Mouse (Mus musculus): ENCODE measurements around the gene Atrn.
A peak's percentile ranks its signal among the peaks of the same experiment; 100 is the strongest.

The Atrn gene

DNA sequence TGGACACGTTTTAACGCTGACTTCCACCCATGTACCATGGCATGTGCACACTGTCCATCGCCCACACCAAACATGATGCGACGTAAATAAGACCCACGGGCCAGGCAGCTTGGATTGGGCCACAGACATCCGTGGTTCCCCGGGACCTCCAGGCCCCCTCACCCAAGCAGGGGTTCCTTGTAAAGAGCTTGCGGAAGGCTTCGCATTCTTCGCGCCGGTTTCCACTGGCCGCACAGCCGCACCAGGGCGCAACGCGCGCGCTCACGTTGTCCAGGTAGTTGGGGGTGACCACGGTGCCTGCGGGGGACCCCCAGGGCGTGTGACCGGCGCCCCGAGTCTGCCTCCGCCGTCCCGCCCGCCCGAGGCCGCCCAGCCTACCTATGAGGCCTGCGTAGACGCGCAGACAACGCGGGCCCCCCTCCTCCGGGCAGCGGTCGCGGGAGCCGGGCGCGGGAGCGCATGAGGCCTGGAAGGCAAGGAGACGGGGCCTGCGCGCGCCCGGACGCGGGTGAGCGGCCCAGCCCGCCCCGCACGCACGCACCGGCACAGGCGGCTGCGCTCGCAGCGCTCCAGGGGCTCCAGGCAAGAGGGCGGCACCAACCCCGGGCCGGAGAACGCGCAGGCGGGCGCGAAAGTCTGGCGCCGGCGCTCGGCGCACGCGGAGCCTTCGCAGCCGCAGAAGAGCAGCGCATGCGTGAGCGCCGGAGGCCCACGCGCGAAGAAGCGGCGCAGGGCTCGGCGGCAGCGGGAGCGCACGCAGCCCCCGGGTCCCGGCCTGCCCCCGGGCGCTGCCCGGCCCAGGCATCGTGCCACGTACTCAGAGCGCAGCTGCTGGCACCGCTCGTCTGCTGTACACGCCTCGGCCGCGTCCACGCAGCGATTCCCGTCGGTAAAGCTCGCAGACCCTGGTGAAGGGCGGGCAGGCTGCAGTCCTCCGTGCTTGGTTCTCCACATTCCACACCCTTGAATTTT lies 134.8 kb downstream of the Atrn start:
- no peak for DNase-seq (ENCODE audit: low spot score)

GRCm38 (mm10) chr2:131042988-131043387 lies 136.7 kb downstream of the Atrn start, which contains the start of gene Gfra4:
TSS of gene Gfra4 (minus strand) at chr2:131043088.
- DNase-seq (ENCODE audit: low spot score) = no peak

DNA sequence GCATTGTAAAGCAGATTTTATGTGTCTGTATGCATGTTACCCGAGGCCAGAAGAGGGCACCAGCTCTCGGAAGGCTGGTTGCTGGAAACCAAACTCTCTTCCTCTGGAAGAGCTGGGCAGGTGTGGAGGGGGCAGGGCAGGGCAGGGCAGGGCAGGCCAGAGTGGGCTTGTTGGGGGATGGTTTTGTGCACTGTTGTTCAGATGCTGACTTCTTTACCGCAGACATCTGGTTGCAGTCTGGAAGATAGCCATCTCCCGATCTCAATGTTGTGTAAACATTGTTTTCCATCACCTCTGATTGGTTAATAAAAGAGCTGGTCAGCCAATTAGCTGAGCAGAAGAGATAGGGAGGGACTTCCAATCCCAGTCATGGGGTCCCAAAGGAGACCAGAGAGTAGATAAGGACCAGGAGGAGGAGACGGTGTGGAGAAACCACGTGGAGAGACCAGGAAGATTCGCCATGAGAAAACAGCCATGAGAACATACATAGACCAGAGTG lies 138.1 kb downstream of the Atrn start:
- DNase-seq (ENCODE audit: low spot score) = peak; percentile 86

DNA sequence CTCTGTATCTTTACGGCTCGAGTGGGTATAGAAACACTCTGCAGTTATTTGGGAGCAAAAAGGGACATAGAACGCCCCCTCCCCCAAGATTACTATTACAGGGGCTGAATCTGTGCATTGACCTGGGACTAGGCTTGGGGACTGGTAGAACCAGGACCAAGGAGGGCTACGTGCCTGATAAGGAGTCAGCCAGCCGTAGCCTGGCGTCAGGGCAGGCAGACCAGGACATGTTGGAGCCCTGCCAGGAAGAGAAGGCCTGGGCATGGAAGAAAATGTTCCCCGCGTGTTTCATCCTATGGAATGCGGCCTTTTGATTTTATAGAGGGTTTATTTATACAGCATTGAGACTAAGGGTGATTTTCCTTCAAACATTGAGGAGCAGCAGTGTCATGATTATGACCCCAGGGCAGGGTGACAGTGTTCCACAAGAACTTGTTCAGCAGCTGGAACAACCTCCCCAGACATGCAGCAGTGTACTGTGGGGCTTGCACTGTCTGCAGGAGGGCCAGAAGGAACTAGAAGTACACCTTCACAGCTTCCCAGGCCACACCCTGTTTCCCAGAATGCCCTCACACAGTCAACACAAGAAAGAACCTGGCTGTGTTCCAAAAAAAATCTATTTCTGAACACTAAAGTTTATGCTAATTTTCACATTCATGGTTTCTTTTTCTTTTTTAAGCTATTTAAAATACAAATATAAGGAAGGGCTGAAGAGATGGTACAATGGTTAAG lies 138.9 kb downstream of the Atrn start:
- peak; percentile 72 for DNase-seq (ENCODE audit: low spot score)

DNA sequence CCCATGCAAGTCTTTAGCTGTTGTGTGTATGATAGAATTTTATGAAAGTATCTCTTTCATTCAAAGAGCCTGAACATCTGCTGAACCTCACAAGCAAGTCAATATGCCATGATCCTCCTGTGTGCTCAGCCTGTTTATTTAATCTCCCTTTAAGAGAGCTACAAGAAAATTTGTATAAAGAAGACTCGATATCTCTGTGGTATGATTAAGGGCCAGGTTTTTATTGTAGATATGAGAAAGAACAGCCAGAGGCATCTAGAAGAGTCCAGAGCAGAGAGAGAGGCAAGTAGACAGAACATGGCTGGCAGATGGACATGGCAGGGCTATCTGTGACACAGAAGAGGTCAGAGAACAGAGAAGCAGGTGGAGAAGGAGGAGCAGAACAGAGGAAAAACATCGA lies 139.7 kb downstream of the Atrn start:
- DNase-seq (ENCODE audit: low spot score) = no peak

GRCm38 (mm10) chr2:131052043-131052442 lies 145.7 kb downstream of the Atrn start:
- no peak for DNase-seq (ENCODE audit: low spot score)

GRCm38 (mm10) chr2:131052862-131053418 lies 146.6 kb downstream of the Atrn start:
- DNase-seq (ENCODE audit: low spot score) = no peak

DNA sequence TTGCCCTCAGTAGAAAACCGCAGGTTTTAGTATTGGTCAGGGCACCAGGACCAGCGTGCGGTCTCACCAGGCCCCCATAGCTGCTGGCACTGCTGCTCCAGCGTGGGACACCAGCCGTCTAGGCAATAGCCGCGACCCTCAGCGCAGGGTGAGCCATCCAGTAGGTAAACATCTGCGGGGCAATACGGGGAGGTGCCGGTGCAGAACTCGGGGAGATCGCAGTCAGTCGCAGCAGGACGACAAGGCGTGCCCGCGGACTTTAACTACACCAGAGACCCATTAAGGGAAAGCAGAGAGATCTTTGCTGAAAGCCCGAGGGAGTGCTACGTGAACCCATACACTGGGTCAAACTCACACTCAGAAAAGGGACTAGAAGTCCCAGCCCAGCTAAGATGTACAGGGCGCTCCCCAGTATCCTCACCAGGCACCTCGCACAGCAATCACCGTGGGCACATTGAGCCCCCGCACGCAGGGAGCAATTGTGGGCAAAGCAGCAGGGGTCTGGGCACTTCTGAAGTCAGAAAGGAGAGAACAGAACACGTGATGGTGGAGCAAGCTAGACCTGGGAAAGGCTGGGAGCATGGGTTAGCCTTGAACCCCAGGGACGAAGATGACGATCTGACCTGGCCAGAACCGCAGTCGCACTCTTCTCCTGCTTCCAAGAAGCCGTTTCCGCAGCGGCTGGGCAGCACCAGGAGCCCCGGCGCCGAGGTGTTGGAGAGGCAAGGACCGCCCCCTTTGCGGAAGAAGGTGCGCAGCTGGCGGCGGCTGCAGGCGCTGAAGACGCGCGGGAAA lies 147.8 kb downstream of the Atrn start:
- peak; percentile 49 for DNase-seq (ENCODE audit: low spot score)

DNA sequence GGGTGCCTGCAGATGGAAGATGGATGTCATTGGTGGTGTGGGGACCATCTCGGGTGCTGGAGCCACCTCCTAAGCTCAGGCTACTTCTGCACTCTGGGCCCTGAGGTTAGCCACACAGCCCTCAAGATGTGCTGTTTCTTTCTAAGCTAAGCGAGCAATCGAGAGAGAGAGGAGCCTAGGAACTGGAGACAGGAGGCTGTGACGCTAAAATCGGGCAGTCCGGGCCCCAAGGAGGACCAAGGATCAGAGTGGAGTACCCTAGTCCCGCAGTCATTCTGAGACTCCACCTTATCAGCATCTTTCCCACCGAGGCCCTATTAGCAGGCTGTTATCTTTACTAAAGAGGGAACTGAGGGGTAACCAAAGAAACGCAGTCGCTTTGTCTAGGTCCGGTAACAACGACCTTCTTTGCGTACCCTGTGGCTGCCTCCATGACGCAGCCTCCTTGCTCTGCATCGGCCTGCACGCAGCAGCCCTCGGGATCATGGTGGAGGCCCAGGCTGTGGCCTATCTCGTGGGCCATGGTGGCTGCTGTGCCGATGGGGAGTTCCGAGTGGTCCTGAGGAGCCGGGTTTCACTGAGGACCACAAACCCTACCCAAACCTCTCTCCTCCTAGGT lies 148.5 kb downstream of the Atrn start:
- no peak for DNase-seq (ENCODE audit: low spot score)

DNA sequence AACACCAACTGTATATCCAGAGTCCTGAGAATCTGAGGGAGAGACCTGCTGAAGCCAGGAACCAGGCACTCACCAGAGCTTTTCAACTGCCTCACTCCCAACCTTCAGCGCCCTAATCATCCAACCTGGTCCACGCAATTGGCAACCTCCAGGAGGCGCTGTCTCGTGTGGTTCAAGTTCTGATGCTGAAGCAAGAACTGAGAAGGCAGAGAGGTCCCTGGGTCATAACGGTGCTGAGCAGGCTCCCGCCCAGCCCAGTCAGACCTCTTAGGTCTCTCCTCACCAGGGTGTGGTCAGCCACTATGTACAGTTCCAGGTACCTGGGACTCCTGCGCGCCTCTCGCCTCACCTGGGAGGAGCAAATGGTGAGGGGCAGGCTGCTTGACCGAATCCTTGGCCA lies 149.3 kb downstream of the Atrn start:
- DNase-seq (ENCODE audit: low spot score) = peak; percentile 45

DNA sequence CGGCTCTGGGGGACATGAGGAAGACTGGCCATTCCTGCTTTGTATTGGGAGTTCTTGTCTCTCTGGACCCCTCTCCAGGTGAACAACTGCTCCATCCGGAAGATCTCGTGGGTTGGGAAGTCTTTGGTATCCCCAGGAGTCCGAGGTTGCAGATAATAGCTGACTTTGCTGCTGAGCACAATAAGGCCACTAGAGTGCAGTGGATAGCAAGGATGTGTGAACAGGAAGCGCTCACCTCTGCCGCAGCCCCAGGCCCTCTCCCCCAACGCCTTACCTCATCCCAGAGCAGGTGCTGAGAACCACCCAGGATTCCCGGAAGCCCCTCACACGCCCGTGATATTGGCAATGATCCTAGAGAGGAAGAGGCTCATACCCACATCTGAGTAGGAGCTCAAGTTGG lies 149.9 kb downstream of the Atrn start:
- DNase-seq (ENCODE audit: low spot score) = peak; percentile 61

DNA sequence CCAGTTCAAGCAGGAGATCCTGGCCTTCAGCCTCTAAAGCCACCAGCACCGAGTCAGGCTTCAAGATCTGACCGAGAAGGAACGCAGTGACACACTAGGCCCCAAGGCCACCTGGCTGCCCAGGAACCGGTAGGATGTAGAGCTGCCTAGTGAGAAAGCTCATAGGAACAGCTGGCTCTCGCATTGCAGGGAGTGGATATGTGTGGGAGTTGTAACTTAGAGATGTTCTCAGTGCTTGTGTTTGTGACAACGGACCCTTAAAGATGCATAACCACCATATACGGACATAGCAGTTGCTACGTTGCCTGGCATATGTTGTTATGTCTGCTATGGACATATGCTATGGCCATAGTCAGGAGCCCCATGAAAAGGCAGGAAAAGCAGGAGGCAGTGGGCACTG lies 152.4 kb downstream of the Atrn start:
- no peak for DNase-seq (ENCODE audit: low spot score)

GRCm38 (mm10) chr2:131059377-131059776 lies 153.1 kb downstream of the Atrn start:
- peak; percentile 41 for DNase-seq (ENCODE audit: low spot score)

GRCm38 (mm10) chr2:131059781-131060540 lies 153.7 kb downstream of the Atrn start:
- peak; percentile 16 for DNase-seq (ENCODE audit: low spot score)

DNA sequence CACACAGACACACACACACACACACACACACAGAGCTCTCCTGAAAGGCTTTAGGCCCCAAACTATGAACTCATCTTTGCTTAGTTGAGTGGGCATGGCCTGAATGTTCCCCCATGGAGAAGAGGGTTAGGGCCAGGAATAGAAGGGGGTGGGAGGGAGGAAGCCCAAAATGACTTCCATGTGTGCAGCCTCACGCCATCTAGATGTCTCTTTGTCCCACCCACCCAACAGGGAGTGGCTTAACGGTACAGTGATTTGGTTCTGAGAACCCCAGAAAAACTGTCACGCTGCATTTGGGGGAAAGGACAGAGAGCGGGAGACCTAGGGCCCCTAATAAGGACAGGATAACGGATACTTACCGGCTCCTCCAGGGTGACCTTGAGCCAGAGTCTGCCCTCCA lies 154.5 kb downstream of the Atrn start:
- DNase-seq (ENCODE audit: low spot score) = no peak

- no peak for DNase-seq (ENCODE audit: low spot score)
Measured at GRCm38 (mm10) chr2:131061607-131062006, 155.3 kb downstream of the Atrn start.

DNA sequence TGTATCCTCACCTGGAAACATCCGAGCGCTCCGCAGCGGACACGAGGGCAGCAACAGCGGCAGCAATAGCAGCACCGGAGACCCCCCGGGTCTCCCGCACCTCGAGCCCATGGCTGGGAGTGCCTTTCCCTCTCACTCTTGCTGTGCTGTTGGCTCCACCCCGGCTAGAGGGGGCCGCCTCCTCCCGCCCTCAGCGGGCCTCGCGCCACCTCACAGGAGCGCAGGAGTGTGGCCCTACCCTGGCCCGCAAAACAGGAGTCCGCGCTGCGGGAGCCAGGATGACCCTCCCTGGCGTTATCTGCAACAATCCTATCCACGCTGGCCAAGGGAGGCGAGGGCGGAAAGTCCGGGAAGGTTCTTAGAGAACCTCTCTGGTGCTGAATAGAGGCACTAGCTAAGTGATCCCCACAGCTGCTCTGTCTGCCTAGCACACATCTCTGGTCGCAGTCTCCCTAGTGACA lies 157.1 kb downstream of the Atrn start, which contains the start of gene Adam33:
Gene Adam33 (minus strand): TSS at position 411 of the 461 bp plus-strand sequence.
- DNase-seq (ENCODE audit: low spot score) = no peak

DNA sequence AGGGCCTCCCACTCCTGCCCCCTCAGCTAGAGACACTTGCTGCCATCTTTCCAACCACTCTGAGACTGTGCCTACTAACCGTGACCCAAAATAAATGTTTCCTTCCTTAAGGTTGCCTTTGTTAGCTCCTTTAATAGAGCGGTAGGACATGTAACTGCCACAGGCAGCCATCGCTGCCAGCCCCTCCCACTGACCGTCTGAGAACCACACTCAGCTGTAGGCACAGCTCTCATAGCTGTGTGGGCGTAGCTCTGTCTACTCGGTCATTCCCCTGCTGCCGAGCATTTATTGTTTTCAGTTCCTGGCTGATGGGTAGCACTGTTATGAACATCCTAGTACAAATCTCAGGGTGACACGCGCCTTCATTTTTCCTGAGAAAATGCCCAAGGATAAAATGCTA lies 160.0 kb downstream of the Atrn start:
- no peak for DNase-seq (ENCODE audit: low spot score)

GRCm38 (mm10) chr2:131067481-131067880 lies 161.2 kb downstream of the Atrn start:
- no peak for DNase-seq (ENCODE audit: low spot score)

DNA sequence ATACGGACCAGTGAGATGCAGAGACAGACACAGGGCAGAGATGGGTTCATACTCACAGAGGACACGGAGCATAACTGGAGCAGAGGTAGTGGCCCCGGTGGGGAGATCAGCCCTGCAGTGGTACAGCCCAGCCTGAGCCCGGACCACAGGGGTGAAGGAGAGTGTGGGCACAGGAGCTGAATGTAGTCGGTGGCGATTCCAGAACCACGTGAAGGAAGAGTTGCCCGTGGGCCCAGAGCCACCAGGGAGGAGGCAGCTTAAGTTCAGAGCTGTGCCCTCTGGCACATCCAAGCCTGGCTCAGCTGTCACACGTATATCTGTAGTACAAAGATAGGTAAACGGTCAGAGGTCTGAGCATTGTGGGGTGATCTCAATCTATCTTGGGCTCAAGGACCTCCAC lies 166.2 kb downstream of the Atrn start:
- no peak for DNase-seq (ENCODE audit: low spot score)

All from MN1 (cell line).